Mouse (Mus musculus) thymus, adult 2 months (tissue): Measurements from ENCODE around the gene Tll2. TPM values are rescaled to one million over a fixed set of nuclear protein-coding genes. Genes with fewer than 3 reads are reported as not detected.

ENCODE experiments used
- DNase-seq: peaks from one replicate; pipeline ENCODE4 v3.0.0; 2021
- H3K27ac ChIP-seq: fragments of 200-500 bp; 2 replicates; pipeline ENCODE4 v1.5.1; 2012; ENCODE audit warnings: low read length, control low read depth; ENCODE audit not compliant: control insufficient read depth, insufficient read depth
- H3K27me3 ChIP-seq: fragments of 200-500 bp; 2 replicates; pipeline ENCODE4 v1.6.1; 2012; ENCODE audit warnings: mild to moderate bottlenecking, low read length, moderate library complexity, mixed read lengths; ENCODE audit not compliant: control insufficient read depth, insufficient read depth
- H3K36me3 ChIP-seq: fragments of 200-500 bp; 2 replicates; pipeline ENCODE4 v1.6.1; 2012; ENCODE audit warnings: mild to moderate bottlenecking, low read length, moderate library complexity; ENCODE audit not compliant: control insufficient read depth, insufficient read depth
- H3K4me1 ChIP-seq: fragments of 200-500 bp; replicated peaks from 2 replicates; pipeline ENCODE4 v1.6.1; 2012; ENCODE audit warnings: low read length; ENCODE audit not compliant: control insufficient read depth, insufficient read depth
- H3K4me3 ChIP-seq: fragments of 200-500 bp; 2 replicates; pipeline ENCODE4 v1.5.1; 2012; ENCODE audit warnings: mild to moderate bottlenecking, low read length, control low read depth, moderate library complexity; ENCODE audit not compliant: control insufficient read depth, insufficient read depth
- CTCF ChIP-seq: fragments of 200-500 bp; IDR thresholded peaks from 2 replicates; pipeline ENCODE4 v1.5.1; 2012; ENCODE audit warnings: mild to moderate bottlenecking, control low read depth, low read length, moderate library complexity, borderline replicate concordance; ENCODE audit not compliant: control insufficient read depth, poor library complexity, insufficient read depth; ENCODE audit errors: extremely low read depth
- POLR2A ChIP-seq: fragments of 200-500 bp; IDR thresholded peaks from 2 replicates; pipeline ENCODE4 v1.6.1; 2012; ENCODE audit warnings: mild to moderate bottlenecking, low read length, control low read depth, moderate library complexity; ENCODE audit not compliant: control insufficient read depth, poor library complexity, insufficient read depth; ENCODE audit errors: extremely low read depth
- WGBS: fragments of 180-500 bp; shearing (Covaris S2); methylation state at CpG from one replicate; pipeline ENCODE4 v1.1.7; 2018; 5-methylcytosine and 5-hydroxymethylcytosine counted together
- polyA plus RNA-seq: library from polyadenylated mRNA; depleted of rRNA; stranded (reverse); fragments of >200 nt; gene quantifications from 2 replicates; pipeline ENCODE4 v1.2.3, GENCODE M21; 2012

The Tll2 gene
- polyA plus RNA-seq, 1 experiment, result 0.05 TPM

DNA sequence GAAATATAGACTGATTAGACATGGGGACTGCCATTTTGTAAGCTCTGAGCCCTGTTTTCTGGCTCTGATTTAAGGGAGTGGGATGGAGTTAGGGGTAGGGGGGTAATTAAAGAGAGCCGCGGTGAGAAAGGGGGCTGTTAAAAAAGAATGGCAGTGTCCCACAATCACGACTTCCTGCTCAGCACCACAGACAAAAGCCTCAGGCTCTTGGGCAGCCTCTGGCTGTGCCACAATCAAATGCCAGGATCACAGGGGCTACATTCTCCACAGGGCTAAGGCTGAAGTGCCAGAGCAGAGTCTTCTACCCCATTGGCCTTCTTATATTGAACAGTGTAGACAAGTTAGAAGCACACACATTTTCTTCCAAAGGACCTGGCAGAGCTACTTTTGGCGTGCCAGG is 118.7 kb downstream of the Tll2 start:
- TF ChIP-seq POLR2A (no peak), CTCF (no peak)
- DNase-seq, result no peak
- WGBS, result 22% methylated on average over 4 of the region's 4 CpGs
- Histone ChIP-seq H3K27ac (no peak overlapping the region), H3K4me1 (peaks cover 9% of the 10 kb centered on the region), H3K4me3 (no peak overlapping the region), H3K36me3 (no peaks in the 10 kb centered on the region), H3K27me3 (no peaks in the 10 kb centered on the region)

DNA sequence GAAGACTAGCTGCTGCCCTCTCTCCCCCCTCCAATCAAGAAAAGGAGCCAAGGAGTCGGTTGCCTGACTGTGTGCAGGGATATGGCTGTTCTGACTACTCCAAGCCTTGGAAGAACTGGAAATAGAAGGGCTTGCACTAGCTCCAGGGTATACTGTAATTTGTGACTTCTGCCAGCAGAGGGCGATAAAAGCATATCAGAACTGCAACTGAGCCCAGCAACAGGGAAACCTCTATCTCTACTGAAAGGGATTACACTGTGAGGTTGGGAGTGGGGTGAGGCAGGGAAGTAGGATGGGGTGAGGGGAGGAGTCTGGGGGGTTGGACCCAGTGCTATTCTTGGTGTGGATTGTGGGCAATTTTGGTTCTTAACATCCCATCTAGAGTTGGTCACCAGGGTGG is 119.9 kb downstream of the Tll2 start:
- H3K36me3 ChIP-seq, result no peaks in the 10 kb centered on the region
- no peak overlapping the region for H3K27ac ChIP-seq
- peaks cover 9% of the 10 kb centered on the region for H3K4me1 ChIP-seq
- H3K4me3 ChIP-seq, result no peak overlapping the region
- WGBS, result 0% methylated on average over 2 of the region's 2 CpGs
- peak; percentile 75 for DNase-seq
- TF ChIP-seq CTCF, result no peak
- no peak for TF ChIP-seq POLR2A
- no peaks in the 10 kb centered on the region for H3K27me3 ChIP-seq

DNA sequence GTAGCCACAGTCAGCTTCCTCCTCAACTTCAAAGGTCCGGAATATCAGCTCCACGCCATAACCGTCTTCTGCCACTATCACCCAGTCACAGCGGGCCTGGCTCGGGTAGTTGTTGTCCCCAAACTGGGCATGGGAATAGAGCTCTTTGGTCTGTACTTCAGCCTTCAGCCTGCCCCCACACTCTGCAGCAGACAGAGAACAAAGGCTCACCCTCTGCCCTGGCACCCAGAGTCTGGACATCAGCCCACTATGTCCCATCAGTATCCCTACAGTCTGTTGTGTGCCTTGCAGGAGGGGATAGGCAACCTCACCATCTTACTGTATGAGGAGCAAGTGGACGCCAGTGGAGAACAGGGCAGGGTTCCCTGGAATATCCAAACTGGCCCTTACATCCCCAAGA is 120.3 kb downstream of the Tll2 start:
- no peak for DNase-seq
- Histone ChIP-seq H3K27me3 (no peaks in the 10 kb centered on the region), H3K36me3 (no peaks in the 10 kb centered on the region), H3K27ac (no peak overlapping the region), H3K4me3 (no peak overlapping the region), H3K4me1 (peaks cover 9% of the 10 kb centered on the region)
- TF ChIP-seq CTCF, result no peak
- 85% methylated on average over 6 of the region's 6 CpGs for WGBS

DNA sequence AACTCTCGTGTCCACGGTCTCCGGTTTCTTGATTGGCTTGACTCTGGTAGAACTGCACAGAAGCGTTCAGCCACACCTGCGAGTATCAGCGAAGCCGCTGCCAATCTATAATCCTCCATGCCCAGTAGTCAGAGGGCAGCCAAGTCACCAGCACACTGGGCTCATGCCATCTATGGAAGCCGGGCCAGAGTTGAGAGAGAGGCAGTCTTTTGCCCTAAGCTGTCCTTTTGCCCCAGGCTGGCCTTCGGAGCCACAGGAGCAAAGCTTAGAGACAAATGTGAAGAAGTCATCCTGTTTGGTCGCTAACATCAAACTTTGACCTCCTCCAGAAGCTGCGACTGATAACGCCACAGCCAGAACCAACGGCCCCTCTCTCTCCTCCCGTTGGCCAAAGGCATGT is 123.0 kb downstream of the Tll2 start:
- DNase-seq, result no peak
- 92% methylated on average over 14 of the region's 14 CpGs for WGBS
- TF ChIP-seq CTCF (no peak), POLR2A (no peak)
- H3K4me3 ChIP-seq, result no peak overlapping the region
- H3K27me3 ChIP-seq, result no peaks in the 10 kb centered on the region
- H3K4me1 ChIP-seq, result peaks cover 8% of the 10 kb centered on the region
- no peaks in the 10 kb centered on the region for H3K36me3 ChIP-seq
- H3K27ac ChIP-seq, result no peak overlapping the region

DNA sequence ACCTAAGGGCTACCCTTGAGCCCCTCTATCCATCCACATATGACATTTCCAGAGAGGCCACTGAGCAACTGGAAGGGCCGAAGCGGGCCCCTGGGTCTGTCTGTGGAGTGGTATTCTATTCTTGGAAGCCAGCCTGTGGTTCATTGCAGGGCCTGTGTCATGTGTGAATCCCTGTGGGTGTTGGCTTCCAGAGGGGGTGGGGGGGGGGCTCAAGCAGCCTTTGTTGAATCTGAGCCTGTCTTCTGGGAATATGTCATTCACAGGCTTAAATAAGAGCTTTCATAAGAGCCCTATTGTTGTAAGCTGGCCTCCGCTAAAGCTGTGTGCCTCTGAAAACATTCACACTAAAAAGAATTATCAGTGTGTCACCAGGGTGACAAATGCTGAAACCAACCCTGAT is 125.0 kb downstream of the Tll2 start:
- Histone ChIP-seq H3K27me3 (no peaks in the 10 kb centered on the region), H3K36me3 (no peaks in the 10 kb centered on the region), H3K27ac (no peak overlapping the region), H3K4me3 (no peak overlapping the region), H3K4me1 (no peaks in the 10 kb centered on the region)
- 91% methylated on average over 3 of the region's 3 CpGs for WGBS
- TF ChIP-seq CTCF, result no peak
- no peak for TF ChIP-seq POLR2A
- no peak for DNase-seq

DNA sequence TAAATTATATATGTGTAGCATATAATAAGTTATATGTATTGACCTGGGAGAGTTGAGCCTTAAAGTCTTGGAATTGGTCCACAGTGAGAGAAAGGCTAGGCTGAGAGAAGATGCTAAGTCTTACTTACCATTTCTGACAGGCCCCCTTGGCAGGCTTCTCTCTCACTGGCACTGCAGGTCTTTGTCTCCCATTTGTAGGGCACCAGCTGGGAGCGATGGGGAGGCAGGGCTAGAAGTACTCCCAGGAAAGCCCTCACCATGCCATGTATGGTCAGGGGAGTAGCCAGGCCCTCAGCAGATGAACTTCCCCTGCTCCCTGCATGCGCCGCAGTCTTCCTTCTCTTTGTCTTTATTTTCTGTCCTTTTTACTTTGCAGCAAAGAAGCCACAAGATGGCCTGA is 129.7 kb downstream of the Tll2 start, which contains the start of gene Opalin:
Gene Opalin, minus strand, starts transcription at position 208 of the 400 bp plus-strand sequence.
- WGBS, result 90% methylated on average over 3 of the region's 3 CpGs
- no peak within 1 kb of the TSS for H3K4me3 ChIP-seq
- TF ChIP-seq POLR2A (no peak), CTCF (no peak)

DNA sequence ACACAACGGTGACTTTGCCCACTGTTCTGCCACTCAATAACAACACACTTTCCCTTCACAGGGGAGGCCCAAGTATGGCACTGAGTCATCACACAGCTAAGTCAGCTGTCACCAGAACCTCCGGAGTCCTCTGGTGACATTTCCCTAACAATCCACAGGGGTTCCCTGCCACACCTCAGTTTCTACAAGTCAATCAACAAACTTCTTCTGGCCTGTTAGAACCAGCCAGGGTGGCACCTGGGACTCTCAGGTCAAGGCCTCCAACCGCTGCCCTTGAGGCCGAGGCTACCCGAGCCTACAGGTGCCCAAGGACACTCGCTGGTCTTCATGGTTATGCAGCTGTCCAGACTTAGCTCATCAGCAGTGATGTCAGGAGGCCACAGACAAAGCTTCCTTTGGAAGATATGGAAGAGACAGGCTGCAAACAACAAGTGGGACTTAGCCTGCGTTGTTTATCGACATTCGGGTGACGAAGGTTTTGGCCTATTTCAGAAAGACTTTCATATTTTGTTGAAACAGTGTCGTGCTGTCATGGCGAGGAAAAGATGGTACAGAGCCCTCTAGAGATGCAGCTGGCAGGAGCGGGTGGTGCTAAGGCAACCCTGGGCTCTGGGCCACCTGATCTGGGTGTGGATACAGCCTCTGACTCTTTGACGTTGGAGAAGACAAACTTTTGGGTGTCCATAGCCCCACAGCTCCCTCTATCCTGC is 132.7 kb downstream of the Tll2 start:
- no peaks in the 10 kb centered on the region for H3K4me1 ChIP-seq
- H3K36me3 ChIP-seq, result no peaks in the 10 kb centered on the region
- H3K27ac ChIP-seq, result no peak overlapping the region
- WGBS, result 91% methylated on average over 14 of the region's 14 CpGs
- no peak for TF ChIP-seq CTCF
- TF ChIP-seq POLR2A, result no peak
- H3K27me3 ChIP-seq, result no peaks in the 10 kb centered on the region
- H3K4me3 ChIP-seq, result no peak overlapping the region
- DNase-seq, result no peak

More for the DNA sequence above, 129.7 kb downstream of the Tll2 start, which contains the start of gene Opalin:
- H3K27ac ChIP-seq, result no peak within 1 kb of the TSS
- H3K36me3 ChIP-seq, result no peaks in the 10 kb centered on the region
- H3K4me1 ChIP-seq, result no peaks in the 10 kb centered on the region
- H3K27me3 ChIP-seq, result no peaks in the 10 kb centered on the region
- DNase-seq, result no peak
